Mouse (Mus musculus) kidney, postnatal 4 days (tissue): Measurements from ENCODE around the gene Kcna6.
A peak's percentile ranks its signal among the peaks of the same experiment; 100 is the strongest.

Source experiments
- DNase-seq, 2 experiments: peaks; one replicate each; pipeline ENCODE4 v3.0.0; 2021; ENCODE audit warnings: mixed read lengths in 2 of 2

Gene Kcna6

GRCm38 (mm10) chr6:126732645-126733044 lies 7.8 kb downstream of the Kcna6 start:
- DNase-seq = no peak

GRCm38 (mm10) chr6:126728803-126729202 lies 11.7 kb downstream of the Kcna6 start:
- no peak for DNase-seq

GRCm38 (mm10) chr6:126718423-126719087 lies 21.9 kb downstream of the Kcna6 start:
- DNase-seq = no peak

- no peak for DNase-seq
Observed at GRCm38 (mm10) chr6:126712531-126712930, 27.9 kb downstream of the Kcna6 start.

- no peak for DNase-seq
Observed at GRCm38 (mm10) chr6:126705936-126706335, 34.5 kb downstream of the Kcna6 start.

GRCm38 (mm10) chr6:126704430-126704829 lies 36.0 kb downstream of the Kcna6 start:
- peak; percentile 20 to 33 for DNase-seq

- peak; percentile 85 to 87 for DNase-seq
Observed at GRCm38 (mm10) chr6:126702116-126702515, 38.4 kb downstream of the Kcna6 start.

- DNase-seq = no peak
Observed at GRCm38 (mm10) chr6:126701196-126701595, 39.3 kb downstream of the Kcna6 start.

- DNase-seq = no peak
Observed at GRCm38 (mm10) chr6:126699995-126700394, 40.5 kb downstream of the Kcna6 start.

GRCm38 (mm10) chr6:126687120-126687519 lies 53.4 kb downstream of the Kcna6 start:
- no peak for DNase-seq

- no peak for DNase-seq
Observed at GRCm38 (mm10) chr6:126685135-126685534, 55.3 kb downstream of the Kcna6 start.

GRCm38 (mm10) chr6:126678961-126679360 lies 61.5 kb downstream of the Kcna6 start:
- peak; percentile 39 to 48 for DNase-seq

GRCm38 (mm10) chr6:126667001-126667400 lies 73.5 kb downstream of the Kcna6 start:
- DNase-seq = no peak

GRCm38 (mm10) chr6:126666091-126666490 lies 74.4 kb downstream of the Kcna6 start:
- no peak for DNase-seq

GRCm38 (mm10) chr6:126664569-126664968 lies 75.9 kb downstream of the Kcna6 start:
- DNase-seq = no peak
